Mouse (Mus musculus) gastrocnemius, adult 18-20 months (tissue): ENCODE data around the gene Olfr322. TPM values are rescaled to one million over a fixed set of nuclear protein-coding genes. Genes with fewer than 3 reads are reported as not detected.
A peak's percentile ranks its signal among the peaks of the same experiment; 100 is the strongest.
"Not testable (repeated sequence)": the region's sequence is repeated elsewhere in the genome, so short reads cannot be mapped to it uniquely, and the experiment has no call there.

Source experiments
- DNase-seq: peaks from one replicate; pipeline ENCODE4 v3.0.0; 2021; ENCODE audit warnings: low spot score
- long read RNA-seq, 2 experiments: library from polyadenylated mRNA; stranded (forward); transcript quantifications; one replicate each; pipeline ENCODE4 v2.0.0; 2021
- total RNA-seq, 2 experiments: library from RNA; stranded (reverse); gene quantifications; 2 replicates each; pipeline ENCODE4 v1.2.3; 2021

Gene Olfr322
- not detected for total RNA-seq
- long read RNA-seq, experiment 1 = 0 reads
- long read RNA-seq, experiment 2 = 0 reads

GRCm38 (mm10) chr11:58658596-58658995 lies at the start of gene Olfr322:
Gene Olfr322, plus strand, starts transcription at chr11:58658782.
- no peak for DNase-seq

- no peak for DNase-seq
Observed at GRCm38 (mm10) chr11:58613359-58613758, 45.2 kb upstream of the Olfr322 start.

- DNase-seq = no peak
Observed at GRCm38 (mm10) chr11:58614526-58614925, 44.1 kb upstream of the Olfr322 start.

GRCm38 (mm10) chr11:58615975-58616374 lies 42.6 kb upstream of the Olfr322 start, which contains the start of gene 2210407C18Rik:
Gene 2210407C18Rik, minus strand, starts transcription at chr11:58616075.
- no peak for DNase-seq

- no peak for DNase-seq
Observed at GRCm38 (mm10) chr11:58618369-58618768, 40.2 kb upstream of the Olfr322 start.

GRCm38 (mm10) chr11:58618793-58619192 lies 39.8 kb upstream of the Olfr322 start:
- no peak for DNase-seq

GRCm38 (mm10) chr11:58626146-58626545 lies 32.4 kb upstream of the Olfr322 start:
- no peak for DNase-seq

GRCm38 (mm10) chr11:58630401-58630800 lies 28.2 kb upstream of the Olfr322 start, which contains the start of gene Olfr323:
Gene Olfr323, minus strand, starts transcription at chr11:58630501.
- no peak for DNase-seq

GRCm38 (mm10) chr11:58634878-58635277 lies 23.7 kb upstream of the Olfr322 start:
- DNase-seq = no peak

GRCm38 (mm10) chr11:58636376-58636977 lies 22.1 kb upstream of the Olfr322 start:
- peak; percentile 41 for DNase-seq

GRCm38 (mm10) chr11:58638176-58638701 lies 20.3 kb upstream of the Olfr322 start:
- DNase-seq = peak; percentile 48

- DNase-seq = no peak
Observed at GRCm38 (mm10) chr11:58640272-58640867, 18.2 kb upstream of the Olfr322 start, which contains the start of gene Trim58. Gene Trim58, plus strand, starts transcription at chr11:58640465.

GRCm38 (mm10) chr11:58641057-58641456 lies 17.5 kb upstream of the Olfr322 start:
- DNase-seq = no peak

- DNase-seq = no peak
Observed at GRCm38 (mm10) chr11:58641638-58642358, 16.8 kb upstream of the Olfr322 start.

- DNase-seq = peak; percentile 10
Observed at GRCm38 (mm10) chr11:58643350-58643749, 15.2 kb upstream of the Olfr322 start.

- DNase-seq = no peak
Observed at GRCm38 (mm10) chr11:58655151-58655550, 3.4 kb upstream of the Olfr322 start.

GRCm38 (mm10) chr11:58669252-58669651 lies 10.7 kb downstream of the Olfr322 start:
- no peak for DNase-seq

- DNase-seq = no peak
Observed at GRCm38 (mm10) chr11:58671825-58672224, 13.2 kb downstream of the Olfr322 start.

- DNase-seq = no peak
Observed at GRCm38 (mm10) chr11:58680799-58681198, 22.2 kb downstream of the Olfr322 start, which contains the start of gene Olfr320. Gene Olfr320, plus strand, starts transcription at chr11:58681099.

- DNase-seq = no peak
Observed at GRCm38 (mm10) chr11:58698862-58699261, 40.3 kb downstream of the Olfr322 start, which contains the start of gene Olfr319. Gene Olfr319, plus strand, starts transcription at chr11:58699162.

- no peak for DNase-seq
Observed at GRCm38 (mm10) chr11:58709086-58709485, 50.5 kb downstream of the Olfr322 start.

GRCm38 (mm10) chr11:58717723-58718122 lies 59.1 kb downstream of the Olfr322 start:
- DNase-seq = not testable (repeated sequence)
